Mouse (Mus musculus) small intestine, adult 2 months (tissue): ENCODE results near the gene Snx29. TPM values are rescaled to one million over a fixed set of nuclear protein-coding genes. Genes with fewer than 3 reads are reported as not detected.

Source experiments
- H3K27ac ChIP-seq: fragments of 200-500 bp; 2 replicates; pipeline ENCODE4 v1.5.1; 2012; ENCODE audit warnings: low read depth, low read length, control low read depth, inconsistent platforms; ENCODE audit not compliant: insufficient read depth
- H3K27me3 ChIP-seq: fragments of 200-500 bp; 2 replicates; pipeline ENCODE4 v1.6.1; 2012; ENCODE audit warnings: mild to moderate bottlenecking, moderate library complexity, low read length, inconsistent platforms; ENCODE audit not compliant: control insufficient read depth, insufficient read depth
- H3K36me3 ChIP-seq: fragments of 200-500 bp; 2 replicates; pipeline ENCODE4 v1.6.1; 2012; ENCODE audit warnings: mild to moderate bottlenecking, low read length, control low read depth, inconsistent platforms; ENCODE audit not compliant: control insufficient read depth, insufficient read depth
- H3K4me1 ChIP-seq: fragments of 200-500 bp; 2 replicates; pipeline ENCODE4 v1.6.1; 2012; ENCODE audit warnings: low read length, inconsistent platforms, mixed read lengths; ENCODE audit not compliant: control insufficient read depth, insufficient read depth, insufficient read length
- H3K4me3 ChIP-seq: fragments of 200-500 bp; 2 replicates; pipeline ENCODE4 v1.5.1; 2012; ENCODE audit warnings: low read depth, mild to moderate bottlenecking, control low read depth, inconsistent platforms, low read length, moderate library complexity
- CTCF ChIP-seq: fragments of 200-500 bp; IDR thresholded peaks from 2 replicates; pipeline ENCODE4 v1.5.1; 2012; ENCODE audit warnings: low read depth, mild to moderate bottlenecking, control low read depth, inconsistent platforms, low read length, moderate library complexity, mixed read lengths; ENCODE audit not compliant: insufficient replicate concordance, insufficient read length; ENCODE audit errors: extremely low read depth
- POLR2A ChIP-seq: fragments of 200-500 bp; IDR thresholded peaks from 2 replicates; pipeline ENCODE4 v1.6.1; 2012; ENCODE audit warnings: low read depth, mild to moderate bottlenecking, control low read depth, inconsistent platforms, low read length, moderate library complexity
- WGBS: fragments of 180-500 bp; shearing (Covaris S2); methylation state at CpG from one replicate; pipeline ENCODE4 v1.1.7; 2018; 5-methylcytosine and 5-hydroxymethylcytosine counted together
- polyA plus RNA-seq: library from polyadenylated mRNA; depleted of rRNA; stranded (reverse); fragments of >200 nt; gene quantifications from 2 replicates; pipeline ENCODE4 v1.2.3, GENCODE M21; 2012

The Snx29 gene
- polyA plus RNA-seq, 1 experiment: 6.0 TPM

- WGBS: 91% methylated on average over 1 of the region's 1 CpGs
- Histone ChIP-seq H3K36me3 (no peaks in the 10 kb centered on the region), H3K4me3 (no peak overlapping the region), H3K27me3 (no peaks in the 10 kb centered on the region; the same call in 1 of the 2 replicates), H3K27ac (no peak overlapping the region), H3K4me1 (no peaks in the 10 kb centered on the region)
- TF ChIP-seq CTCF (no peak), POLR2A (no peak)
Observed at GRCm38 (mm10) chr16:11774321-11774720, 451.6 kb downstream of the Snx29 start.

GRCm38 (mm10) chr16:11776528-11776927 is 453.8 kb downstream of the Snx29 start:
- no peaks in the 10 kb centered on the region for H3K36me3 ChIP-seq
- H3K4me3 ChIP-seq: no peak overlapping the region
- H3K27me3 ChIP-seq: no peaks in the 10 kb centered on the region; the same call in 1 of the 2 replicates
- TF ChIP-seq POLR2A (no peak), CTCF (no peak)
- H3K27ac ChIP-seq: no peak overlapping the region
- 72% methylated on average over 3 of the region's 3 CpGs for whole genome bisulfite sequencing
- no peaks in the 10 kb centered on the region for H3K4me1 ChIP-seq

- Histone ChIP-seq H3K4me3 (no peak overlapping the region), H3K4me1 (no peaks in the 10 kb centered on the region; the same call in 1 of the 2 replicates), H3K36me3 (no peaks in the 10 kb centered on the region), H3K27me3 (no peaks in the 10 kb centered on the region; the same call in 1 of the 2 replicates), H3K27ac (no peak overlapping the region)
- WGBS: 62% methylated on average over 5 of the region's 5 CpGs
- TF ChIP-seq POLR2A: no peak
- no peak for TF ChIP-seq CTCF
Observed at GRCm38 (mm10) chr16:11778191-11778590, 455.5 kb downstream of the Snx29 start.

- Histone ChIP-seq H3K4me1 (no peaks in the 10 kb centered on the region; the same call in 1 of the 2 replicates), H3K27me3 (no peaks in the 10 kb centered on the region; the same call in 1 of the 2 replicates), H3K27ac (no peak overlapping the region), H3K4me3 (no peak overlapping the region), H3K36me3 (no peaks in the 10 kb centered on the region)
- TF ChIP-seq CTCF (no peak), POLR2A (no peak)
- WGBS: 84% methylated on average over 9 of the region's 9 CpGs
Observed at GRCm38 (mm10) chr16:11778715-11779460, 456.2 kb downstream of the Snx29 start.

- Histone ChIP-seq H3K27ac (no peak overlapping the region), H3K36me3 (no peaks in the 10 kb centered on the region), H3K4me1 (no peaks in the 10 kb centered on the region; the same call in 1 of the 2 replicates), H3K4me3 (no peak overlapping the region), H3K27me3 (no peaks in the 10 kb centered on the region; the same call in 1 of the 2 replicates)
- WGBS: 17% methylated on average over 2 of the region's 2 CpGs
- TF ChIP-seq CTCF (no peak), POLR2A (no peak)
Observed at GRCm38 (mm10) chr16:11782082-11782481, 459.4 kb downstream of the Snx29 start.

- Histone ChIP-seq H3K36me3 (no peaks in the 10 kb centered on the region), H3K4me1 (no peaks in the 10 kb centered on the region; the same call in 1 of the 2 replicates), H3K4me3 (no peak overlapping the region), H3K27me3 (no peaks in the 10 kb centered on the region; the same call in 1 of the 2 replicates), H3K27ac (no peak overlapping the region)
- TF ChIP-seq POLR2A: no peak
- TF ChIP-seq CTCF: no peak
Observed at GRCm38 (mm10) chr16:11783337-11783736, 460.6 kb downstream of the Snx29 start.

- WGBS: 56% methylated on average over 4 of the region's 4 CpGs
- H3K27me3 ChIP-seq: no peaks in the 10 kb centered on the region
- H3K27ac ChIP-seq: no peak overlapping the region
- no peaks in the 10 kb centered on the region; the same call in 1 of the 2 replicates for H3K4me1 ChIP-seq
- TF ChIP-seq CTCF: no peak
- TF ChIP-seq POLR2A: no peak
- no peak overlapping the region for H3K4me3 ChIP-seq
- no peaks in the 10 kb centered on the region for H3K36me3 ChIP-seq
Observed at GRCm38 (mm10) chr16:11784354-11784753, 461.6 kb downstream of the Snx29 start.

GRCm38 (mm10) chr16:11785806-11786205 is 463.1 kb downstream of the Snx29 start:
- no peak overlapping the region for H3K4me3 ChIP-seq
- H3K27me3 ChIP-seq: no peaks in the 10 kb centered on the region
- no peak overlapping the region for H3K27ac ChIP-seq
- no peaks in the 10 kb centered on the region for H3K36me3 ChIP-seq
- H3K4me1 ChIP-seq: no peaks in the 10 kb centered on the region; the same call in 1 of the 2 replicates
- 72% methylated on average over 4 of the region's 4 CpGs for WGBS
- TF ChIP-seq CTCF (no peak), POLR2A (no peak)
